Mouse (Mus musculus): ENCODE data around the gene Camta1. TPM values are rescaled to one million over a fixed set of nuclear protein-coding genes. Genes with fewer than 3 reads are reported as not detected.

Camta1 gene
- polyA plus RNA-seq, 1 experiment from 2014 or later: 83.5 TPM

DNA sequence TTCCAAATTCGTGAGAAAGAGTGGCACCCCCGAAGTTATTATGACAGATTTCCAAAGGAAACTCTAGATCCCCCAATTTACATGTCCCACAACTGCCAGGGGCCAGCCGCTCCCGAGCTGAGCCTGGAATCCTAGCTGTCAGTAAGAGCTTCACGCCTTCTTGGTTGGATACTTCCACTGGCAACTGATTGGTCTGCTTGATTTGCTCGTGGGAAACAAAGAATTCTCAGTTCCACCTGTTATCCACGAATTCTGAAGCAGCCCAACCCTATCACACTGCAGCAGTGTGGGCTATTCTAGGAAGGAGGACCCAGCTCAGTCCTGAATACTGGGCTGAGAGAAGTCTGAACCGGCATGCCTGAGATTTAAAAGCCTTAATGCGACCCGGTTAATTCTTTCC, 755.2 kb downstream of the Camta1 start:
- WGBS: 33% methylated on average over 10 of the region's 10 CpGs
- peaks cover 10% of the 10 kb centered on the region for H3K4me1 ChIP-seq (ENCODE audit: insufficient read depth, low read length)
- no peak overlapping the region for H3K4me2 ChIP-seq (replicated peaks; ENCODE audit: low read depth, low read length)
- H3K4me3 ChIP-seq (ENCODE audit: low read length): no peak overlapping the region
- H3K27ac ChIP-seq (ENCODE audit: low read length): no peak overlapping the region
- H3K9me3 ChIP-seq (ENCODE audit: low read length): peaks cover 5% of the 10 kb centered on the region; the same call in 1 of the 2 replicates
- no peak for ATAC-seq (ENCODE audit: low FRiP score, low TSS enrichment)
- no peaks in the 10 kb centered on the region for H3K36me3 ChIP-seq (ENCODE audit: insufficient read depth, low read length)
- H3K9ac ChIP-seq (replicated peaks; ENCODE audit: low read length): no peak overlapping the region
- H3K27me3 ChIP-seq (ENCODE audit: insufficient read depth, low read length): peaks cover 40% of the 10 kb centered on the region

GRCm38 (mm10) chr4:151105886-151106285, 755.8 kb downstream of the Camta1 start:
- no peak for ATAC-seq (ENCODE audit: low FRiP score, low TSS enrichment)
- peaks cover 10% of the 10 kb centered on the region for H3K4me1 ChIP-seq (ENCODE audit: insufficient read depth, low read length)
- peaks cover 9% of the 10 kb centered on the region; the same call in 1 of the 2 replicates for H3K9me3 ChIP-seq (ENCODE audit: low read length)
- H3K9ac ChIP-seq (replicated peaks; ENCODE audit: low read length): no peak overlapping the region
- no peak overlapping the region for H3K4me2 ChIP-seq (replicated peaks; ENCODE audit: low read depth, low read length)
- H3K27me3 ChIP-seq (ENCODE audit: insufficient read depth, low read length): peaks cover 40% of the 10 kb centered on the region
- H3K27ac ChIP-seq (ENCODE audit: low read length): no peak overlapping the region
- 72% methylated on average over 6 of the region's 6 CpGs for WGBS
- no peaks in the 10 kb centered on the region for H3K36me3 ChIP-seq (ENCODE audit: insufficient read depth, low read length)
- no peak overlapping the region for H3K4me3 ChIP-seq (ENCODE audit: low read length)

DNA sequence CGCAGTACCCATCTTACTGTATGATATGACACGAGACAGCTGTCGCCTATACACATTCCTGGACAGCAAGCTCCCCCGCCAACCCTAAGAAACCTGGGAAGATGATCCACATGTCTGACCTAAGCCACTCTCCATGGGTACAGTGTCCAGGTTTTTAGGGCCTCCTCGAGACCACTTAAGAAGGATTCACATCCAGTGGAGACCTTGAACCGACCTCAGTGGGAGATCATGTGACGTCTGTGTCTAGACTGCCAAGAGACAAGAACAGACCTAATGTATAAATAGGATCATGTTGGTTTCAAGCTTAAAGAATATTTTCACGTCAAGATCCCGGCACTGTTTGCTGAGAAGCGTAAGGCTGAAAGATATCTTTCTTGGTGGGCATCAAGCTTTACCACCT, 757.5 kb downstream of the Camta1 start:
- WGBS: 80% methylated on average over 10 of the region's 10 CpGs
- no peak for ATAC-seq (ENCODE audit: low FRiP score, low TSS enrichment)
- Histone ChIP-seq H3K4me2 (replicated peaks; ENCODE audit: low read depth, low read length) (no peak overlapping the region), H3K36me3 (ENCODE audit: insufficient read depth, low read length) (no peaks in the 10 kb centered on the region), H3K27me3 (ENCODE audit: insufficient read depth, low read length) (peaks cover 25% of the 10 kb centered on the region), H3K27ac (ENCODE audit: low read length) (no peak overlapping the region), H3K9me3 (ENCODE audit: low read length) (peaks cover 9% of the 10 kb centered on the region; the same call in 1 of the 2 replicates), H3K9ac (replicated peaks; ENCODE audit: low read length) (no peak overlapping the region), H3K4me3 (ENCODE audit: low read length) (no peak overlapping the region), H3K4me1 (ENCODE audit: insufficient read depth, low read length) (peaks cover 10% of the 10 kb centered on the region)

- no peak overlapping the region for H3K9ac ChIP-seq (replicated peaks; ENCODE audit: low read length)
- H3K4me2 ChIP-seq (replicated peaks; ENCODE audit: low read depth, low read length): no peak overlapping the region
- H3K27ac ChIP-seq (ENCODE audit: low read length): no peak overlapping the region
- no peak overlapping the region for H3K4me3 ChIP-seq (ENCODE audit: low read length)
- peaks cover 20% of the 10 kb centered on the region for H3K27me3 ChIP-seq (ENCODE audit: insufficient read depth, low read length)
- H3K4me1 ChIP-seq (ENCODE audit: insufficient read depth, low read length): peaks cover 10% of the 10 kb centered on the region
- H3K36me3 ChIP-seq (ENCODE audit: insufficient read depth, low read length): no peaks in the 10 kb centered on the region
- ATAC-seq (ENCODE audit: low FRiP score, low TSS enrichment): no peak
- WGBS: 80% methylated on average over 11 of the region's 11 CpGs
- peaks cover 9% of the 10 kb centered on the region; the same call in 1 of the 2 replicates for H3K9me3 ChIP-seq (ENCODE audit: low read length)
These were observed 758.0 kb downstream of the Camta1 start for GRCm38 (mm10) chr4:151103646-151104045.

- Histone ChIP-seq H3K27ac (ENCODE audit: low read length) (no peak overlapping the region), H3K27me3 (ENCODE audit: insufficient read depth, low read length) (no peaks in the 10 kb centered on the region), H3K9me3 (ENCODE audit: low read length) (peaks cover 9% of the 10 kb centered on the region; the same call in 1 of the 2 replicates), H3K36me3 (ENCODE audit: insufficient read depth, low read length) (no peaks in the 10 kb centered on the region), H3K4me3 (ENCODE audit: low read length) (no peak overlapping the region), H3K9ac (replicated peaks; ENCODE audit: low read length) (no peak overlapping the region), H3K4me2 (replicated peaks; ENCODE audit: low read depth, low read length) (no peak overlapping the region), H3K4me1 (ENCODE audit: insufficient read depth, low read length) (peaks cover 10% of the 10 kb centered on the region; the same call in 1 of the 2 replicates)
- 84% methylated on average over 11 of the region's 11 CpGs for whole genome bisulfite sequencing
- ATAC-seq (ENCODE audit: low FRiP score, low TSS enrichment): no peak
These were observed 764.6 kb downstream of the Camta1 start for GRCm38 (mm10) chr4:151097104-151097438.

DNA sequence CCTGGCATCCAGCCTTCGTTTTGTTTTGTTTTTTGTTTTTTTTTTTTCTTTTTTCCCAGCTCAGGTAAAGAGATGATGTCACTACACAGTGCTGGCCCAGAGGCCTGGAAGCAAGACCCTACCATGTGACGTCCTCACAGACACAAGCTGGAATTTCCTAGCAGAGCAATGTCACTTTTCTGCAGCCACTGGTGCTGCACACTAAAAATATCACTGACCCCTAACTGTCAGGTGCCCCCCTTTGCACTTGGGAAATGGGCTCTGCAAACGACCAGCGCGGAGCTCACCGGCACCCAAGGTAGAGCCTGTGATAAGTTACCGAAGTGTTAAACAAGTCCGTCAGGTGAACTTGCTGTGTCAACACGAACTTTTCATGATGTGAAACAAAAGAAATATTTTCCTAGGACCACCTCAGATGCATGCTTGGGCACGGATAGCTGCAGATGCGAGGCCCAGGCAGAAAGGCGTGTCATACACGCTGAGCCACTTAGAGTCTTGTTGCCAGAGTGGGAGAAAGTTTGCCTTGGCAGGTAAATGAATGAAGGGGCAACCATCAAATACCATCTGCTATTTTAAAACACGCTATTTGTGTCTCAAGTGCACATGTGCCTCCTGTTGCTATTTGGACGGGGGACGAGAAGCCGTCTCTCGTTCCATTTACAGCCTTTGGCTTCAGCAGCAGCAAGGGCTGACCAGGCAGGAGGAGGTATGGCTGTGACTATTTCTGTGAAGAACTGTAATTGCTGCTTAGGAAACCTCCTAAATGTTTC, 765.2 kb downstream of the Camta1 start:
- Histone ChIP-seq H3K9ac (replicated peaks; ENCODE audit: low read length) (no peak overlapping the region), H3K4me3 (ENCODE audit: low read length) (no peak overlapping the region), H3K9me3 (ENCODE audit: low read length) (peaks cover 4% of the 10 kb centered on the region; the same call in 1 of the 2 replicates), H3K4me2 (replicated peaks; ENCODE audit: low read depth, low read length) (no peak overlapping the region), H3K27me3 (ENCODE audit: insufficient read depth, low read length) (no peaks in the 10 kb centered on the region), H3K4me1 (ENCODE audit: insufficient read depth, low read length) (peaks cover 10% of the 10 kb centered on the region; the same call in 1 of the 2 replicates), H3K36me3 (ENCODE audit: insufficient read depth, low read length) (no peaks in the 10 kb centered on the region), H3K27ac (ENCODE audit: low read length) (no peak overlapping the region)
- no peak for ATAC-seq (ENCODE audit: low FRiP score, low TSS enrichment)
- WGBS: 69% methylated on average over 18 of the region's 18 CpGs

- no peak overlapping the region for H3K4me2 ChIP-seq (replicated peaks; ENCODE audit: low read depth, low read length)
- no peak for ATAC-seq (ENCODE audit: low FRiP score, low TSS enrichment)
- 41% methylated on average over 2 of the region's 2 CpGs for WGBS
- peaks cover 18% of the 10 kb centered on the region for H3K4me1 ChIP-seq (ENCODE audit: insufficient read depth, low read length)
- no peaks in the 10 kb centered on the region for H3K9me3 ChIP-seq (ENCODE audit: low read length)
- H3K9ac ChIP-seq (replicated peaks; ENCODE audit: low read length): no peak overlapping the region
- no peak overlapping the region for H3K4me3 ChIP-seq (ENCODE audit: low read length)
- no peaks in the 10 kb centered on the region for H3K36me3 ChIP-seq (ENCODE audit: insufficient read depth, low read length)
- H3K27me3 ChIP-seq (ENCODE audit: insufficient read depth, low read length): no peaks in the 10 kb centered on the region
- H3K27ac ChIP-seq (ENCODE audit: low read length): no peak overlapping the region
These were observed 766.5 kb downstream of the Camta1 start for GRCm38 (mm10) chr4:151095207-151095606.

DNA sequence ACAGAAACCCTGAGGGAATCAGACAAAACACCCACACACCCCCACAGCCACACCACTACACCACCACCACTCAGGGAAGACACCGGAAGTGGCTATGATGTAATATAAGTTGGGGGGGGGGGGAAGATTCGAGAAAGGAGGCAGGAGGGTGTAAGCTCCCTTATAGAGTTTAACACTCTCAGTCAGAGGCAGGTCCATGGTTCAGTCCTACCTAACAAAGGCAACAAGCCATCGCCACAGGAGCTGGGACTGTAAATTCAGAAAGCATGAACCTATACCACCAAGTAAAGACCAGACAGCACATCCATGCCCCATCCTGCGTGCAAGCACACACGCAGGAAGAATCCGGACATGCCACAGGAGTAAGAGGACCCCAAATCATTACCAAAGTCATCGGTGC, 772.4 kb downstream of the Camta1 start, which contains the start of gene Gm13090:
TSS of gene Gm13090 (plus strand) at position 301 of the 400 bp plus-strand sequence.
- 92% methylated on average over 7 of the region's 7 CpGs for WGBS
- ATAC-seq (ENCODE audit: low FRiP score, low TSS enrichment): no peak
- Histone ChIP-seq H3K4me1 (ENCODE audit: insufficient read depth, low read length) (peaks cover 9% of the 10 kb centered on the region), H3K4me2 (replicated peaks; ENCODE audit: low read depth, low read length) (no peak within 1 kb of the TSS), H3K36me3 (ENCODE audit: insufficient read depth, low read length) (peaks cover 4% of the 10 kb centered on the region; the same call in 1 of the 2 replicates), H3K27me3 (ENCODE audit: insufficient read depth, low read length) (no peaks in the 10 kb centered on the region), H3K9me3 (ENCODE audit: low read length) (no peaks in the 10 kb centered on the region), H3K27ac (ENCODE audit: low read length) (no peak within 1 kb of the TSS), H3K4me3 (ENCODE audit: low read length) (no peak within 1 kb of the TSS), H3K9ac (replicated peaks; ENCODE audit: low read length) (no peak within 1 kb of the TSS)

- 87% methylated on average over 14 of the region's 14 CpGs for WGBS
- Histone ChIP-seq H3K9me3 (ENCODE audit: low read length) (no peaks in the 10 kb centered on the region), H3K4me2 (replicated peaks; ENCODE audit: low read depth, low read length) (no peak overlapping the region), H3K4me3 (ENCODE audit: low read length) (no peak overlapping the region), H3K36me3 (ENCODE audit: insufficient read depth, low read length) (peaks cover 4% of the 10 kb centered on the region; the same call in 1 of the 2 replicates), H3K27me3 (ENCODE audit: insufficient read depth, low read length) (no peaks in the 10 kb centered on the region), H3K4me1 (ENCODE audit: insufficient read depth, low read length) (peaks cover 7% of the 10 kb centered on the region), H3K9ac (replicated peaks; ENCODE audit: low read length) (no peak overlapping the region), H3K27ac (ENCODE audit: low read length) (no peak overlapping the region)
- ATAC-seq (ENCODE audit: low FRiP score, low TSS enrichment): no peak
These were observed 772.9 kb downstream of the Camta1 start for GRCm38 (mm10) chr4:151088819-151089218.

- Histone ChIP-seq H3K4me1 (ENCODE audit: insufficient read depth, low read length) (peaks cover 7% of the 10 kb centered on the region), H3K27ac (ENCODE audit: low read length) (no peak overlapping the region)
- 100% methylated on average over 1 of the region's 1 CpGs for WGBS
These were observed 774.3 kb downstream of the Camta1 start for GRCm38 (mm10) chr4:151087358-151087757.

More at GRCm38 (mm10) chr4:151087358-151087757, 774.3 kb downstream of the Camta1 start:
- Histone ChIP-seq H3K4me3 (ENCODE audit: low read length) (no peak overlapping the region), H3K9me3 (ENCODE audit: low read length) (no peaks in the 10 kb centered on the region), H3K36me3 (ENCODE audit: insufficient read depth, low read length) (peaks cover 4% of the 10 kb centered on the region; the same call in 1 of the 2 replicates), H3K9ac (replicated peaks; ENCODE audit: low read length) (no peak overlapping the region), H3K27me3 (ENCODE audit: insufficient read depth, low read length) (no peaks in the 10 kb centered on the region), H3K4me2 (replicated peaks; ENCODE audit: low read depth, low read length) (no peak overlapping the region)
- ATAC-seq (ENCODE audit: low FRiP score, low TSS enrichment): no peak

Data from kidney, embryonic 16.5 days (tissue).